Mouse (Mus musculus) neural tube, embryonic 13.5 days (tissue): Measurements from ENCODE around the gene Gad1. TPM values are rescaled to one million over a fixed set of nuclear protein-coding genes. Genes with fewer than 3 reads are reported as not detected.

Experiments
- ATAC-seq: fragments of 200-750 bp; cut with Nextera tagmentation; 2 replicates; pipeline ENCODE4 v1.8.0; 2017; ENCODE audit warnings: low read depth, mild to moderate bottlenecking, moderate TSS enrichment, moderate library complexity
- H3K27ac ChIP-seq: fragments of 300-500 bp; sonication (generic); replicated peaks from 2 replicates; pipeline ENCODE4 v1.5.1; 2015; ENCODE audit warnings: moderate library complexity, mild to moderate bottlenecking, inconsistent platforms
- H3K27me3 ChIP-seq: fragments of 300-500 bp; sonication (generic); 2 replicates; pipeline ENCODE4 v1.6.1; 2015; ENCODE audit warnings: mild to moderate bottlenecking, inconsistent platforms
- H3K36me3 ChIP-seq: fragments of 300-500 bp; sonication (generic); 2 replicates; pipeline ENCODE4 v1.6.1; 2015; ENCODE audit warnings: mild to moderate bottlenecking, inconsistent platforms
- H3K4me1 ChIP-seq: fragments of 300-500 bp; sonication (generic); replicated peaks from 2 replicates; pipeline ENCODE4 v1.6.1; 2015; ENCODE audit warnings: inconsistent platforms
- H3K4me2 ChIP-seq: fragments of 300-500 bp; sonication (generic); 2 replicates; pipeline ENCODE4 v1.6.1; 2015; ENCODE audit warnings: inconsistent platforms, mild to moderate bottlenecking, moderate library complexity
- H3K4me3 ChIP-seq: fragments of 300-500 bp; sonication (generic); 2 replicates; pipeline ENCODE4 v1.5.1; 2015; ENCODE audit warnings: mild to moderate bottlenecking, inconsistent platforms
- H3K9ac ChIP-seq: fragments of 300-500 bp; sonication (generic); 2 replicates; pipeline ENCODE4 v1.6.1; 2015; ENCODE audit warnings: moderate library complexity, mild to moderate bottlenecking, inconsistent platforms
- H3K9me3 ChIP-seq: fragments of 300-500 bp; sonication (generic); 2 replicates; pipeline ENCODE4 v1.6.1; 2016; ENCODE audit warnings: inconsistent platforms
- WGBS: fragments of 180-500 bp; shearing (Covaris S2); methylation state at CpG from one replicate; pipeline ENCODE4 v1.1.7; 2015; 5-methylcytosine and 5-hydroxymethylcytosine counted together
- polyA plus RNA-seq: library from polyadenylated mRNA; unstranded; fragments of >200 nt; fragmentation: Nextera tagmentation; extraction: Ambion mirVana; gene quantifications from 2 replicates; pipeline ENCODE4 v1.2.1, GENCODE M21; 2015

The Gad1 gene
- polyA plus RNA-seq, 1 experiment from 2014 or later: 36.6 TPM

GRCm38 (mm10) chr2:70565651-70566602, 13.1 kb downstream of the Gad1 start:
- WGBS: 5% methylated on average over 30 of the region's 30 CpGs
- no peaks in the 10 kb centered on the region for H3K36me3 ChIP-seq
- peak overlapping the region; percentile 94 for H3K27ac ChIP-seq
- H3K4me3 ChIP-seq: peak overlapping the region; percentile 53
- peak overlapping the region; percentile 82 for H3K9ac ChIP-seq
- H3K9me3 ChIP-seq: no peaks in the 10 kb centered on the region
- H3K4me1 ChIP-seq: peaks cover 79% of the 10 kb centered on the region
- peaks cover 92% of the 10 kb centered on the region for H3K27me3 ChIP-seq
- peak overlapping the region; percentile 64 for H3K4me2 ChIP-seq
- no peak for ATAC-seq

GRCm38 (mm10) chr2:70566603-70566981, 13.7 kb downstream of the Gad1 start:
- Histone ChIP-seq H3K4me2 (peak overlapping the region; percentile 64), H3K4me3 (peak overlapping the region; percentile 53), H3K9ac (peak overlapping the region; percentile 82), H3K27me3 (peaks cover 92% of the 10 kb centered on the region), H3K9me3 (no peaks in the 10 kb centered on the region), H3K27ac (peak overlapping the region; percentile 94), H3K36me3 (no peaks in the 10 kb centered on the region), H3K4me1 (peaks cover 73% of the 10 kb centered on the region)
- WGBS: 3% methylated on average over 18 of the region's 18 CpGs
- no peak for ATAC-seq

- WGBS: 2% methylated on average over 23 of the region's 23 CpGs
- Histone ChIP-seq H3K4me2 (peak overlapping the region; percentile 64), H3K4me1 (peaks cover 68% of the 10 kb centered on the region), H3K9me3 (no peaks in the 10 kb centered on the region), H3K27ac (peak overlapping the region; percentile 94), H3K9ac (peak overlapping the region; percentile 82), H3K4me3 (peak overlapping the region; percentile 53), H3K36me3 (no peaks in the 10 kb centered on the region), H3K27me3 (peaks cover 92% of the 10 kb centered on the region)
- ATAC-seq: 0 out of 2 replicates have a peak, but pooled peaks have one; percentile 9
These were observed 14.3 kb downstream of the Gad1 start for GRCm38 (mm10) chr2:70567071-70567681.

GRCm38 (mm10) chr2:70567682-70568077, 14.8 kb downstream of the Gad1 start:
- Histone ChIP-seq H3K9me3 (no peaks in the 10 kb centered on the region), H3K4me2 (peak overlapping the region; percentile 64), H3K4me3 (peak overlapping the region; percentile 53), H3K4me1 (peaks cover 63% of the 10 kb centered on the region), H3K27me3 (peaks cover 92% of the 10 kb centered on the region), H3K9ac (peak overlapping the region; percentile 82), H3K27ac (peak overlapping the region; percentile 94), H3K36me3 (no peaks in the 10 kb centered on the region)
- WGBS: under 1% methylated on average over 12 of the region's 12 CpGs
- no peak for ATAC-seq

- ATAC-seq: peak; percentile 34
- Histone ChIP-seq H3K27ac (peak overlapping the region; percentile 94), H3K36me3 (no peaks in the 10 kb centered on the region), H3K9ac (peak overlapping the region; percentile 82), H3K4me3 (peak overlapping the region; percentile 53), H3K9me3 (no peaks in the 10 kb centered on the region), H3K27me3 (peaks cover 88% of the 10 kb centered on the region), H3K4me2 (peak overlapping the region; percentile 64), H3K4me1 (peaks cover 56% of the 10 kb centered on the region)
- WGBS: under 1% methylated on average over 34 of the region's 34 CpGs
These were observed 15.5 kb downstream of the Gad1 start for GRCm38 (mm10) chr2:70568198-70568941.

- Histone ChIP-seq H3K9me3 (no peaks in the 10 kb centered on the region), H3K4me3 (no peak overlapping the region), H3K4me2 (no peak overlapping the region), H3K36me3 (peaks cover 8% of the 10 kb centered on the region), H3K9ac (no peak overlapping the region), H3K27ac (no peak overlapping the region), H3K4me1 (peaks cover 33% of the 10 kb centered on the region), H3K27me3 (peaks cover 55% of the 10 kb centered on the region)
- WGBS: 71% methylated on average over 4 of the region's 4 CpGs
- no peak for ATAC-seq
These were observed 18.8 kb downstream of the Gad1 start for GRCm38 (mm10) chr2:70571698-70572097.

GRCm38 (mm10) chr2:70572251-70572650, 19.4 kb downstream of the Gad1 start:
- Histone ChIP-seq H3K4me1 (peaks cover 27% of the 10 kb centered on the region), H3K27ac (no peak overlapping the region), H3K36me3 (peaks cover 8% of the 10 kb centered on the region), H3K9ac (no peak overlapping the region), H3K9me3 (no peaks in the 10 kb centered on the region), H3K4me3 (no peak overlapping the region), H3K27me3 (peaks cover 50% of the 10 kb centered on the region), H3K4me2 (no peak overlapping the region)
- WGBS: 64% methylated on average over 9 of the region's 9 CpGs
- ATAC-seq: no peak

- Histone ChIP-seq H3K4me1 (peaks cover 13% of the 10 kb centered on the region), H3K9ac (no peak overlapping the region), H3K4me2 (no peak overlapping the region), H3K27ac (no peak overlapping the region), H3K4me3 (no peak overlapping the region), H3K36me3 (peaks cover 10% of the 10 kb centered on the region), H3K9me3 (no peaks in the 10 kb centered on the region), H3K27me3 (peaks cover 38% of the 10 kb centered on the region)
- WGBS: 80% methylated on average over 8 of the region's 8 CpGs
- ATAC-seq: no peak
These were observed 20.8 kb downstream of the Gad1 start for GRCm38 (mm10) chr2:70573544-70574210.

GRCm38 (mm10) chr2:70588200-70588599, 35.3 kb downstream of the Gad1 start:
- 90% methylated on average over 6 of the region's 6 CpGs for WGBS
- H3K9me3 ChIP-seq: no peaks in the 10 kb centered on the region
- no peak overlapping the region for H3K27ac ChIP-seq
- no peak overlapping the region for H3K4me2 ChIP-seq
- H3K27me3 ChIP-seq: no peaks in the 10 kb centered on the region
- H3K9ac ChIP-seq: no peak overlapping the region
- no peak overlapping the region for H3K4me3 ChIP-seq
- no peak for ATAC-seq
- peaks cover 20% of the 10 kb centered on the region for H3K36me3 ChIP-seq
- no peaks in the 10 kb centered on the region for H3K4me1 ChIP-seq

GRCm38 (mm10) chr2:70592432-70592831, 39.6 kb downstream of the Gad1 start:
- Histone ChIP-seq H3K4me3 (no peak overlapping the region), H3K9ac (no peak overlapping the region), H3K9me3 (no peaks in the 10 kb centered on the region), H3K4me2 (no peak overlapping the region), H3K27me3 (no peaks in the 10 kb centered on the region), H3K27ac (no peak overlapping the region), H3K36me3 (peaks cover 36% of the 10 kb centered on the region), H3K4me1 (no peaks in the 10 kb centered on the region)
- ATAC-seq: no peak
- 52% methylated on average over 6 of the region's 6 CpGs for WGBS

GRCm38 (mm10) chr2:70593670-70594069, 40.8 kb downstream of the Gad1 start:
- no peaks in the 10 kb centered on the region for H3K4me1 ChIP-seq
- no peak overlapping the region for H3K27ac ChIP-seq
- no peaks in the 10 kb centered on the region for H3K27me3 ChIP-seq
- H3K9me3 ChIP-seq: no peaks in the 10 kb centered on the region
- H3K36me3 ChIP-seq: peaks cover 44% of the 10 kb centered on the region
- no peak overlapping the region for H3K4me2 ChIP-seq
- no peak for ATAC-seq
- WGBS: 86% methylated on average over 5 of the region's 5 CpGs
- no peak overlapping the region for H3K4me3 ChIP-seq
- H3K9ac ChIP-seq: no peak overlapping the region
